Mouse (Mus musculus) hindbrain, postnatal 0 days (tissue): ENCODE measurements around the gene Mfsd11. TPM values are rescaled to one million over a fixed set of nuclear protein-coding genes. Genes with fewer than 3 reads are reported as not detected.

Experiments
- ATAC-seq: fragments of 200-750 bp; cut with Nextera tagmentation; 2 replicates; pipeline ENCODE4 v1.8.0; 2017; ENCODE audit warnings: mild to moderate bottlenecking, moderate TSS enrichment, moderate library complexity
- DNase-seq: peaks from one replicate; pipeline ENCODE4 v3.0.0-alpha.2; 2015; ENCODE audit warnings: low spot score
- H3K27ac ChIP-seq: fragments of 300-500 bp; sonication (generic); 2 replicates; pipeline ENCODE4 v1.5.1; 2014; ENCODE audit warnings: mild to moderate bottlenecking
- H3K27me3 ChIP-seq: fragments of 300-500 bp; sonication (generic); 2 replicates; pipeline ENCODE4 v1.6.1; 2014; ENCODE audit warnings: low read length, mixed read lengths; ENCODE audit not compliant: insufficient read depth
- H3K36me3 ChIP-seq: fragments of 300-500 bp; sonication (generic); 2 replicates; pipeline ENCODE4 v1.6.1; 2014; ENCODE audit warnings: low read length, mixed read lengths; ENCODE audit not compliant: insufficient read depth
- H3K4me1 ChIP-seq: fragments of 300-500 bp; sonication (generic); 2 replicates; pipeline ENCODE4 v1.6.1; 2014; ENCODE audit warnings: antibody characterized with exemption, low read length, mixed read lengths; ENCODE audit not compliant: insufficient read depth
- H3K4me2 ChIP-seq: fragments of 300-500 bp; sonication (generic); 2 replicates; pipeline ENCODE4 v1.6.1; 2014; ENCODE audit warnings: low read depth, mild to moderate bottlenecking, low read length, moderate library complexity, mixed read lengths
- H3K4me3 ChIP-seq: fragments of 300-500 bp; sonication (generic); 2 replicates; pipeline ENCODE4 v1.5.1; 2014; ENCODE audit warnings: low read length
- H3K9ac ChIP-seq: fragments of 300-500 bp; sonication (generic); replicated peaks from 2 replicates; pipeline ENCODE4 v1.6.1; 2014; ENCODE audit warnings: mild to moderate bottlenecking, low read length, moderate library complexity, mixed read lengths
- H3K9me3 ChIP-seq: fragments of 300-500 bp; sonication (generic); 2 replicates; pipeline ENCODE4 v1.6.1; 2016; ENCODE audit warnings: low read length, mixed read lengths
- CTCF ChIP-seq: IDR thresholded peaks from 2 replicates; pipeline ENCODE4 v1.5.1; 2016; ENCODE audit warnings: antibody characterized with exemption, control low read depth, low read depth
- WGBS: fragments of 180-500 bp; shearing (Covaris S2); extraction: QIAGEN DNeasy Blood & Tissue Kit; methylation state at CpG from one replicate; pipeline ENCODE4 v1.1.7; 2014; 5-methylcytosine and 5-hydroxymethylcytosine counted together
- polyA plus RNA-seq: library from polyadenylated mRNA; unstranded; fragments of >200 nt; fragmentation: Nextera tagmentation; extraction: Ambion mirVana; gene quantifications from 2 replicates; pipeline ENCODE4 v1.2.1, GENCODE M21; 2015
- total RNA-seq: library from RNA; depleted of rRNA; stranded (reverse); fragments of >200 nt; gene quantifications from 2 replicates; pipeline ENCODE4 v1.2.3, GENCODE M21; 2014

The Mfsd11 gene
- total and polyA plus RNA-seq, 2 experiments from 2014 or later, result 45.6 to 62.8 TPM

DNA sequence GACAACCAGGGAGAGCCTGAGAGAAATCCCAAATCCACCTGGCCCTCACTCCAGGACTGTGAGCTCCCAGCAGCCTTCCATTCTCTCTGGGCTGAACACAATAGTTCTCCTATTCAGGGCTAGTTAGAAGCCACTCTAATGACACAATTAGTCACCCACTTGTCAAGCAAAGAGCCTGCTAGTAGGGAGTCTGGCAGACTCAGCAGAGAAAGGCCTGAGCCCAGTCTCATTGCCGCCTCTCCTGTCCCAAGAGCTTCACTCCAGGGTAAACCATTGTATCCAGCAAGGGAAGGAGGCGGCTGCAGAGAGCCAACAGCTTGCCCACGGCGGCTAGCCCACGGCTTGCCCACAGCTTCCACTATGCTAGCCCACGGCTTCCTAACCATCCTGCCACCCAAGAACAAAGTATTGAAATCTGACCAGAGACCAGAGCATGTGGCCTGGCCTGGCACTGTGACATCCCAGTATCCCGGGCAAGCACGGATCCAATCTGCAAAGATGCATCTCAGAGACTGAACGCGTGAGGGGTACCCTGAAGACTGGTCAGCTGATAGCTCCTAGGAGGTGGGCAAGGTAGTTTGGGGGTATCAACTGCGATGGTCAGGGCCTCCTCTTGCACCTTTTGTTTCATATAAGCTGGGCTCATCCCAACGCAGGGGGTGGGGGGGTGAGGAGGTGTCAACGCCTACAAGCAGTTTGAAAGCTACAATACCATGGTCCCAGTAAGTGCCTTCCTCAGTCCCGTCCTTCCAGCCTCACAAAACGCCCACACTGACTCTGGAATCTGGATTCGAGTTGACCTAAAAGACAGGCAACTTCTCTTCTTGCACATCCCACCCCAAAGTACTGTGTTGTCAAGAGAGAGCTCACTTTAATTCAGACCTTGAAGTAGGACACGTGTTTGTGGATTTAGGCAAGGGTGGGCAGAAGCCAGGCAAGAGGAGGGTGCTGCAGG, 25.4 kb upstream of the Mfsd11 start:
- DNase-seq, result peak; percentile 57

GRCm38 (mm10) chr11:116827534-116828165, 24.6 kb upstream of the Mfsd11 start, which contains the start of gene Mxra7:
Mxra7 (minus strand) TSS chr11:116828046.
- H3K9me3 ChIP-seq, result no peaks in the 10 kb centered on the region
- peak within 1 kb of the TSS; percentile 68 for H3K4me3 ChIP-seq
- H3K27ac ChIP-seq, result peak within 1 kb of the TSS; percentile 76
- no peak for TF ChIP-seq CTCF
- peaks cover 18% of the 10 kb centered on the region for H3K4me1 ChIP-seq
- H3K4me2 ChIP-seq, result peak within 1 kb of the TSS; percentile 80
- H3K27me3 ChIP-seq, result no peaks in the 10 kb centered on the region
- DNase-seq, result peak; percentile 82
- no peaks in the 10 kb centered on the region for H3K36me3 ChIP-seq
- H3K9ac ChIP-seq, result peak within 1 kb of the TSS; percentile 69
- ATAC-seq, result peak; percentile 59
- WGBS, result 1% methylated on average over 50 of the region's 71 CpGs

More for the DNA sequence above, 25.4 kb upstream of the Mfsd11 start:
- peak; percentile 33 for ATAC-seq
- 10% methylated on average over 17 of the region's 17 CpGs for WGBS
- no peak for TF ChIP-seq CTCF
- Histone ChIP-seq H3K4me3 (peak overlapping the region; percentile 68), H3K9me3 (no peaks in the 10 kb centered on the region), H3K27ac (peak overlapping the region; percentile 76; the same call in 1 of the 2 replicates), H3K27me3 (no peaks in the 10 kb centered on the region), H3K36me3 (no peaks in the 10 kb centered on the region), H3K4me1 (peaks cover 16% of the 10 kb centered on the region), H3K4me2 (peak overlapping the region; percentile 80), H3K9ac (peak overlapping the region; percentile 69)

DNA sequence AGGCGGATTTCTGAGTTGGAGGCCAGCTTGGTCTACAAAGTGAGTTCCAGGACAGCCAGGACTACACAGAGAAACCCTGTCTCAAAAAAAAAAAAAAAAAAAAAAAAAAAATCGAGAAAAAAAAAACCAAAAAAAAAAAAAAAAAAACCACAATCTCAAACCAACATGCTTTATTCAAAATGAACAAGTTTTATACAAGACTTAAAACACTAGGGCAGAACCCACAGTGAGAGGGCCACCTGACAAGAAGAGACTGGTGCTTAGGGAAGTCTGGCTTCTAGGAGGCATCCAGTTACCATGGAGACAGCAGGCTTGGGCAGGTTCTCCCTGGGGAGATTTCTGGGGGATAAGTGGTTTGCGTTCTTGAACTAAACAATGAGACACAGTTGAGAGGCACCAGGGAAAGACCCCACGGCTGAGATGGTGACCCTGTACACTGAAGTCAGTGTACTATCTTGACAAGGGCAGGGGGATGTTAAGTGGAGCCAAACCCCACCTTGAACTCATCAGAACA, 20.0 kb upstream of the Mfsd11 start:
- no peak overlapping the region for H3K4me2 ChIP-seq
- no peak for TF ChIP-seq CTCF
- DNase-seq, result no peak
- no peak for ATAC-seq
- H3K36me3 ChIP-seq, result peaks cover 37% of the 10 kb centered on the region
- no peak overlapping the region for H3K9ac ChIP-seq
- H3K9me3 ChIP-seq, result no peaks in the 10 kb centered on the region
- peaks cover 11% of the 10 kb centered on the region for H3K4me1 ChIP-seq
- H3K27ac ChIP-seq, result no peak overlapping the region
- no peaks in the 10 kb centered on the region for H3K27me3 ChIP-seq
- 35% methylated on average over 3 of the region's 4 CpGs for WGBS
- no peak overlapping the region for H3K4me3 ChIP-seq

GRCm38 (mm10) chr11:116834954-116835353, 17.3 kb upstream of the Mfsd11 start:
- Histone ChIP-seq H3K9ac (no peak overlapping the region), H3K27ac (no peak overlapping the region), H3K4me2 (no peak overlapping the region), H3K36me3 (peaks cover 63% of the 10 kb centered on the region), H3K4me1 (peaks cover 6% of the 10 kb centered on the region; the same call in 1 of the 2 replicates), H3K27me3 (no peaks in the 10 kb centered on the region), H3K9me3 (no peaks in the 10 kb centered on the region), H3K4me3 (no peak overlapping the region)
- no peak for DNase-seq
- WGBS, result 98% methylated on average over 1 of the region's 1 CpGs
- no peak for ATAC-seq
- no peak for TF ChIP-seq CTCF

DNA sequence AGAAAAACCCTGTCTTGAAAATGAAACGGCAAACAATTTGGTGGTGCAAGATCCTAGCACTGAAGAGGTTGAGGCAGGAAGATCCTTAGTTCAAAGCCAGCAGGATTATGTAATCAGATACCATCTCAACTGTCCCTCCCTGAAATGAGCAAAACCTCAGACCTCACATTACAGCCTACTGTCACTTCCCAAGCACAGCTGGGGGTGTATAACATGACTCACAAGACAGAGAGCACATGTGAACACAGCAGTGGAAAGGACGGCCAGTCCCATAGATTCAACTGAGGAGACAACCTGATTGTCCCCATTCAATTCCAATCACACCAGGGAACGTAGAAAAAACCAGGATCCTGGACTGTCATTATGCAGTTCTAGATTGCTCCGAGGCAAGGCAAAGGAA, 16.0 kb upstream of the Mfsd11 start:
- DNase-seq, result no peak
- Histone ChIP-seq H3K27me3 (no peaks in the 10 kb centered on the region), H3K9ac (no peak overlapping the region), H3K4me1 (peaks cover 8% of the 10 kb centered on the region), H3K27ac (no peak overlapping the region), H3K4me3 (no peak overlapping the region), H3K9me3 (no peaks in the 10 kb centered on the region), H3K36me3 (peaks cover 69% of the 10 kb centered on the region), H3K4me2 (no peak overlapping the region)
- 93% methylated on average over 4 of the region's 4 CpGs for WGBS
- TF ChIP-seq CTCF, result no peak
- ATAC-seq, result no peak

DNA sequence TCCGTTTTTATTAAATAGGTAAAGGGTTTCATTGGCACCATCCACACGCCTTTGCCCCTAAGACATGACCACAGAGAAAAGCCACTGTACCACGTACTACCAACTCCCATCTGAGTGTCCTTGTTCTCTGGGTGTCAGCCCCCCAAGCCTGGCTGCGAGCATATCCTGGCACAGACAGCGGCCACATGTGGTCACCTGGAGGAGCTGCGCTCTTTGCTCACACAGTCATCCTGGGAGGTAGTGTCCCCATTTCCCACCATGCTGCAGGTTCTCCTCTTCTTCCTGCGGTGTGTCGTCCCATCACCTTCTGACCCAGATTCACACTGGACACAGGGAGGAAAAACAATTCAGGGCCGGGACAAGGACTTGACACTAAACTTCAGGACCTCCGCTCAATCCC, 14.8 kb upstream of the Mfsd11 start:
- Histone ChIP-seq H3K27me3 (no peaks in the 10 kb centered on the region), H3K36me3 (peaks cover 69% of the 10 kb centered on the region), H3K4me2 (no peak overlapping the region), H3K27ac (no peak overlapping the region), H3K9me3 (no peaks in the 10 kb centered on the region), H3K4me1 (peaks cover 10% of the 10 kb centered on the region), H3K4me3 (no peak overlapping the region), H3K9ac (no peak overlapping the region)
- DNase-seq (no peak), ATAC-seq (no peak)
- WGBS, result 91% methylated on average over 10 of the region's 10 CpGs
- TF ChIP-seq CTCF, result peak; percentile 29; the same call in 1 of the 2 replicates
